Mouse (Mus musculus) kidney, embryonic 14.5 days (tissue): Measurements from ENCODE around the gene Hnrnpr. TPM values are rescaled to one million over a fixed set of nuclear protein-coding genes. Genes with fewer than 3 reads are reported as not detected.

ENCODE experiments used
- ATAC-seq: fragments of 200-750 bp; cut with Nextera tagmentation; 2 replicates; pipeline ENCODE4 v1.8.0; 2017; ENCODE audit warnings: moderate number of reproducible peaks, mild to moderate bottlenecking, moderate TSS enrichment, moderate library complexity; ENCODE audit not compliant: low FRiP score, low TSS enrichment
- H3K27ac ChIP-seq: fragments of 300-500 bp; sonication (generic); 2 replicates; pipeline ENCODE4 v1.5.1; 2014; ENCODE audit warnings: low read depth, mild to moderate bottlenecking, low read length, moderate library complexity, mixed read lengths
- H3K27me3 ChIP-seq: fragments of 300-500 bp; sonication (generic); 2 replicates; pipeline ENCODE4 v1.6.1; 2014; ENCODE audit warnings: mild to moderate bottlenecking, low read length; ENCODE audit not compliant: control insufficient read depth, insufficient read depth
- H3K36me3 ChIP-seq: fragments of 300-500 bp; sonication (generic); 2 replicates; pipeline ENCODE4 v1.6.1; 2014; ENCODE audit warnings: low read length, mixed read lengths; ENCODE audit not compliant: control insufficient read depth, insufficient read depth
- H3K4me1 ChIP-seq: fragments of 300-500 bp; sonication (generic); 2 replicates; pipeline ENCODE4 v1.6.1; 2014; ENCODE audit warnings: low read length, mixed read lengths; ENCODE audit not compliant: control insufficient read depth, insufficient read depth
- H3K4me2 ChIP-seq: fragments of 300-500 bp; sonication (generic); replicated peaks from 2 replicates; pipeline ENCODE4 v1.6.1; 2014; ENCODE audit warnings: low read depth, mild to moderate bottlenecking, low read length
- H3K4me3 ChIP-seq: fragments of 300-500 bp; sonication (generic); 2 replicates; pipeline ENCODE4 v1.5.1; 2014; ENCODE audit warnings: mild to moderate bottlenecking, low read length
- H3K9ac ChIP-seq: fragments of 300-500 bp; sonication (generic); 2 replicates; pipeline ENCODE4 v1.6.1; 2014; ENCODE audit warnings: low read depth, mild to moderate bottlenecking, low read length, moderate library complexity
- H3K9me3 ChIP-seq: fragments of 300-500 bp; sonication (generic); 2 replicates; pipeline ENCODE4 v1.6.1; 2016; ENCODE audit warnings: low read length; ENCODE audit not compliant: control insufficient read depth
- WGBS: fragments of 180-500 bp; shearing (Covaris S2); extraction: QIAGEN DNeasy Blood & Tissue Kit; methylation state at CpG from one replicate; pipeline ENCODE4 v1.1.7; 2014; 5-methylcytosine and 5-hydroxymethylcytosine counted together
- polyA plus RNA-seq: library from polyadenylated mRNA; unstranded; fragments of >200 nt; fragmentation: Nextera tagmentation; extraction: Ambion mirVana; gene quantifications from 2 replicates; pipeline ENCODE4 v1.2.1, GENCODE M21; 2014

Gene Hnrnpr
- polyA plus RNA-seq: 115 and 180 TPM in 2 replicates

GRCm38 (mm10) chr4:136310229-136311041 lies at the start of gene Hnrnpr:
TSS of gene Hnrnpr (plus strand) at chr4:136310942.
- WGBS: under 1% methylated on average over 47 of the region's 65 CpGs

GRCm38 (mm10) chr4:136261912-136262311 lies 48.8 kb upstream of the Hnrnpr start:
- Histone ChIP-seq H3K27ac (no peak overlapping the region), H3K9ac (no peak overlapping the region), H3K4me3 (no peak overlapping the region), H3K4me1 (no peaks in the 10 kb centered on the region), H3K27me3 (no peaks in the 10 kb centered on the region), H3K9me3 (no peaks in the 10 kb centered on the region), H3K36me3 (no peaks in the 10 kb centered on the region), H3K4me2 (no peak overlapping the region)
- 75% methylated on average over 10 of the region's 10 CpGs for WGBS
- ATAC-seq: no peak

More at GRCm38 (mm10) chr4:136310229-136311041, at the start of gene Hnrnpr:
- H3K27me3 ChIP-seq: no peaks in the 10 kb centered on the region
- H3K4me1 ChIP-seq: peaks cover 23% of the 10 kb centered on the region
- peak within 1 kb of the TSS; percentile 100 for H3K9ac ChIP-seq
- no peaks in the 10 kb centered on the region for H3K9me3 ChIP-seq
- peaks cover 3% of the 10 kb centered on the region; the same call in 1 of the 2 replicates for H3K36me3 ChIP-seq
- peak within 1 kb of the TSS; percentile 100 for H3K4me3 ChIP-seq
- H3K27ac ChIP-seq: peak within 1 kb of the TSS; percentile 99
- ATAC-seq: peak; percentile 99
- H3K4me2 ChIP-seq: peak within 1 kb of the TSS; percentile 89

GRCm38 (mm10) chr4:136263555-136263954 lies 47.2 kb upstream of the Hnrnpr start:
- 92% methylated on average over 4 of the region's 4 CpGs for WGBS
- no peak for ATAC-seq

GRCm38 (mm10) chr4:136266716-136267343 lies 43.9 kb upstream of the Hnrnpr start:
- Histone ChIP-seq H3K9me3 (no peaks in the 10 kb centered on the region), H3K36me3 (no peaks in the 10 kb centered on the region), H3K4me2 (no peak overlapping the region), H3K4me3 (no peak overlapping the region), H3K9ac (no peak overlapping the region), H3K4me1 (no peaks in the 10 kb centered on the region), H3K27ac (no peak overlapping the region), H3K27me3 (no peaks in the 10 kb centered on the region)
- ATAC-seq: no peak
- WGBS: 80% methylated on average over 9 of the region's 9 CpGs

More at GRCm38 (mm10) chr4:136263555-136263954, 47.2 kb upstream of the Hnrnpr start:
- H3K9me3 ChIP-seq: no peaks in the 10 kb centered on the region
- H3K4me2 ChIP-seq: no peak overlapping the region
- H3K27ac ChIP-seq: no peak overlapping the region
- no peaks in the 10 kb centered on the region for H3K4me1 ChIP-seq
- no peak overlapping the region for H3K9ac ChIP-seq
- no peaks in the 10 kb centered on the region for H3K27me3 ChIP-seq
- H3K4me3 ChIP-seq: no peak overlapping the region
- H3K36me3 ChIP-seq: no peaks in the 10 kb centered on the region

- H3K27me3 ChIP-seq: no peaks in the 10 kb centered on the region
- WGBS: 88% methylated on average over 1 of the region's 1 CpGs
These were observed 41.8 kb upstream of the Hnrnpr start for GRCm38 (mm10) chr4:136268912-136269311.

GRCm38 (mm10) chr4:136270648-136271047 lies 40.1 kb upstream of the Hnrnpr start:
- 83% methylated on average over 8 of the region's 8 CpGs for WGBS
- no peak overlapping the region for H3K4me2 ChIP-seq
- no peak overlapping the region for H3K4me3 ChIP-seq
- H3K9ac ChIP-seq: no peak overlapping the region
- peaks cover 13% of the 10 kb centered on the region for H3K9me3 ChIP-seq
- H3K27me3 ChIP-seq: no peaks in the 10 kb centered on the region
- H3K36me3 ChIP-seq: no peaks in the 10 kb centered on the region
- no peaks in the 10 kb centered on the region for H3K4me1 ChIP-seq
- no peak overlapping the region for H3K27ac ChIP-seq
- ATAC-seq: no peak

More at GRCm38 (mm10) chr4:136268912-136269311, 41.8 kb upstream of the Hnrnpr start:
- Histone ChIP-seq H3K4me1 (no peaks in the 10 kb centered on the region), H3K27ac (no peak overlapping the region), H3K9ac (no peak overlapping the region), H3K4me2 (no peak overlapping the region), H3K4me3 (no peak overlapping the region), H3K9me3 (peaks cover 13% of the 10 kb centered on the region), H3K36me3 (no peaks in the 10 kb centered on the region)
- no peak for ATAC-seq

- WGBS: 53% methylated on average over 8 of the region's 8 CpGs
These were observed 29.6 kb upstream of the Hnrnpr start for GRCm38 (mm10) chr4:136281097-136281496.

GRCm38 (mm10) chr4:136281611-136282010 lies 29.1 kb upstream of the Hnrnpr start:
- peak overlapping the region; percentile 11; the same call in 1 of the 2 replicates for H3K27ac ChIP-seq
- 18% methylated on average over 9 of the region's 9 CpGs for WGBS
- ATAC-seq: no peak

More at GRCm38 (mm10) chr4:136281097-136281496, 29.6 kb upstream of the Hnrnpr start:
- peaks cover 21% of the 10 kb centered on the region for H3K4me1 ChIP-seq
- H3K9me3 ChIP-seq: no peaks in the 10 kb centered on the region
- ATAC-seq: no peak
- H3K9ac ChIP-seq: no peak overlapping the region
- H3K4me3 ChIP-seq: no peak overlapping the region
- H3K36me3 ChIP-seq: no peaks in the 10 kb centered on the region
- H3K27ac ChIP-seq: no peak overlapping the region; the same call in 1 of the 2 replicates
- H3K27me3 ChIP-seq: no peaks in the 10 kb centered on the region
- H3K4me2 ChIP-seq: no peak overlapping the region

More at GRCm38 (mm10) chr4:136281611-136282010, 29.1 kb upstream of the Hnrnpr start:
- H3K27me3 ChIP-seq: no peaks in the 10 kb centered on the region
- H3K4me1 ChIP-seq: peaks cover 22% of the 10 kb centered on the region
- H3K4me2 ChIP-seq: no peak overlapping the region; the same call in 1 of the 2 replicates
- no peaks in the 10 kb centered on the region for H3K9me3 ChIP-seq
- no peak overlapping the region for H3K9ac ChIP-seq
- H3K36me3 ChIP-seq: no peaks in the 10 kb centered on the region
- H3K4me3 ChIP-seq: no peak overlapping the region
